Mouse (Mus musculus): ENCODE results near the gene Cdca3.

- TF ChIP-seq EP300 (IDR thresholded peaks at IDR 0.05), result no peak
- TF ChIP-seq CTCF (IDR thresholded peaks at IDR 0.05), result no peak
Measured at GRCm38 (mm10) chr6:124791911-124792310, 37.4 kb upstream of the Cdca3 start.
